Mouse (Mus musculus): ENCODE measurements at regions not wholly inside any gene's neighbourhood (a gene's known extent, or its start where the extent isn't known, plus 50 kb on each side); places are given as distances from the start of the nearest gene placed in this dataset.

DNA sequence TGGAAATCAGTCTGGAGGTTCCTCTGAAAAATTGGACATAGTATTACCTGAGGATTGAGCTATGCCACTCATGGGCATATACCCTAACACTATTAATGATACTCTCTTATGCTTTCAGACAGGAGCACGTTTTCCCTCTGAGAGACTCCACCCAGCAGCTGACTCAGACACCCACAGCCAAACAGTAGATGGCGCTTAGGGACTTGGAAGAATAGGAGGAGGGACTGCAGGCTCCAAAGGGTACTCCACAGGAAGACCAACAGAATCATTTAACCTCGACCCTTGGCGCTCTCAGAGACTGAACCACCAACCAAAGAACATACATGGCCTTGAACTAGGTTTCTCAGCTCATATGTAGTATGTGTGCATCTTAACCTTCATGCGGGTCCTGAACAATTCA lies 216.0 kb upstream of the Fut9 start:
- peak in 1 of 2 experiments; percentile 1 for DNase-seq (ENCODE audit: low spot score in 2 of 2)

DNA sequence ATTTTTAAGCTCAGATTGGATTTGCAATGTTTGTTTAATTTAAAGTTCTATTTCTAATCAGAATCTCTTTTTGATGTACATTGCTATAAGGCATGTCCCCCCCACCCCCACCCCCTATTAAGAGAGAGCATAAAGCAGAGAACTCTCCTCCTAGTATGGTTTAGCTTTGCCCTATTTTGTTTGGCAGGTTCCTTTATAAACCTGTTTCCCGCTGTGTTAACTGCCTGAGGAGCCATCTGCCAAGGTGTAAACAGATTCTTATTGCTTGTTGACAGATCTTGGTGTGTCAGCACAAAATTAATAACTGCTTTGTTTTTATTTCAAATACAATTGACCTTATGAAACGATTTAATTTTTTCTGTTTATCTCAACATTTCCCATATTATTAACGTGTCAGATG lies 200.3 kb upstream of the Fut9 start:
- no peak for DNase-seq (ENCODE audit: low spot score in 2 of 2)

GRCm38 (mm10) chr4:25998561-25998960 lies 198.5 kb upstream of the Fut9 start:
- no peak for DNase-seq (ENCODE audit: low spot score in 2 of 2)

DNA sequence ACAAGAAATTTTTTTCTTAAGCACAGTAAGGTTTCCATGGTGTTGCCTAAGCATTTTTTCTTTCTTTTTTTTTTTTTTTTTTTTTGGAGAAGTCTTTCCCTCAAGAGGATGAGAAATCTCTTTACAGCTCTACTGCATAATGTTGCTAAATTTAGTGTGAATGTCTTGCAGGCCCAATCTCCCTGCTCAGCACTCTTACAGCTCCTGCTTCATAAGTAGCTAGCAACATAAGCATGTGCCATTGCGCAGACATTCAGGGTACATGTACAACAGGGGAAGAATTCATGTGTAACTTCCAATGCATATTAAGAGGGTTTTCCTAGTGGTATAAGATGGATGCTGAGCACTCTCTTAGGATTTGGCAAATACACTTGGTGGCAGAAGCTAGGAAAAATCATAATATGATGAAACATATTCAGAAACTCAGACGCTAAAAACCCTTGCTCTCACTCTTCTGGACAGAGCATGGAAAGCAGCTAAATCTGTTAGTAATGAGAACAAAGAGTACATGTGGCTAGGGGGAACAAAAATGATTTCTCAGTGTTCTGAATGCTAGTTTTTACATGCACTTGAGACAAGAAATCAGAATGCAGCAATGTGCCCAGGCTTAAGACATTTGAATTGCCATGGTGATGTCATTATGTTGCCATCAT lies 155.8 kb upstream of the Fut9 start:
- DNase-seq (ENCODE audit: low spot score in 2 of 2) = peak; percentile 30 to 53

- DNase-seq (ENCODE audit: low spot score in 2 of 2) = no peak
These were observed 132.5 kb upstream of the Fut9 start for GRCm38 (mm10) chr4:25932546-25932945.

DNA sequence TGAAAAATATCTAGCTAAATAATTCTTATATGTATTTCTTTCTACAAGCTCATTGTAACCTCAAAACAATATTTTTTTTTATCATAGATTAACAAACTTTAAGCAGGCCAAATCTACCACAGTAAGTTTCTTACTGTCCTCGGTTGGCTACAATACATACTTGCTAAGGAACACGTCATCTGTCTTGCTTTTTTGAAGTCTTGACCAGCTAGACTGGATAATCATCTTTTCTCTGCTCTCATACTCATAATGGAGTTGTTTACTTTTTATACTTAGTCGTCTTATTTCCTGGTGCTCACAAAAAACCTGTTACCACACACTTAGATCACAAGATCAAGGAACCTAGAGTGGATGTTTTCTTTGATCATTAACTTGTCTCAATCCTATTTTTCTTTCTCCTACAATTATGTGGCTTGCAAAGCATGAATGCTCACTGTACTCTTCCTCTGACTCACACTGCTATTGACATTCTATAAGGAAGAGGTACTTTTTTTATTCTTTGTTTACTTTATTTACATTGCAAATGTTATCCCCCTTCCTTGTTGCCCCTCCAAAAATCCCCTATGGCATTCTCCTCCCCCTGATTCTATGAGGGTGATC lies 95.4 kb upstream of the Fut9 start:
- no peak for DNase-seq (ENCODE audit: low spot score in 2 of 2)

GRCm38 (mm10) chr4:25891888-25892661 lies 92.0 kb upstream of the Fut9 start:
- no peak for DNase-seq (ENCODE audit: low spot score in 2 of 2)

Measured in frontal cortex, postnatal 36 days (tissue).